25 mouse cellular contexts compared by ENCODE assay signal in genomic region chr12:35267023-35267654, GRCm38 (mm10).
A peak's percentile ranks its signal among the peaks of the same experiment; 100 is the strongest.
DNase-seq lines count a peak whose midpoint lies in the region; ATAC-seq lines count a peak whose summit lies in the region.
"Had no signal": no experiment of that assay in that cellular context is flagged by ENCODE, and none has a peak within 500 bp of the region (broad histone marks: within the 10 kb centered on the region; RNA-seq: fewer than 3 reads in every experiment).

No protein-coding gene starts in this region.

- intact Hi-C loops in heart, postnatal 10 days (cut with DNase I), result no loop called here

- H3K9me3 ChIP-seq in limb, embryonic 15.5 days, result no peaks in the 10 kb centered on the region
- H3K9me3 ChIP-seq in kidney, embryonic 15.5 days (replicated peaks), result no peaks in the 10 kb centered on the region
- H3K9me3 ChIP-seq: intestine, embryonic 15.5 days; limb, embryonic 13.5 days had no signal

- peak overlapping the region; percentile 50; the same call in 1 of the 2 replicates for H3K27ac ChIP-seq in limb, embryonic 15.5 days
- H3K27ac ChIP-seq in kidney, embryonic 15.5 days, result no peak overlapping the region
- H3K27ac ChIP-seq: intestine, embryonic 15.5 days; limb, embryonic 13.5 days; liver, embryonic 14.5 days had no signal

- no peaks in the 10 kb centered on the region for H3K36me3 ChIP-seq in limb, embryonic 15.5 days
- H3K36me3 ChIP-seq in kidney, embryonic 15.5 days, result no peaks in the 10 kb centered on the region
- H3K36me3 ChIP-seq: intestine, embryonic 15.5 days; limb, embryonic 13.5 days had no signal

- peak; percentile 84 for DNase-seq in heart, adult 11 months
- DNase-seq in heart, postnatal 10 days, result no peak
- DNase-seq in Muller cell, postnatal 12 days (ENCODE audit: inconsistent ontology term), result peak; percentile 34
- DNase-seq in embryo, embryonic 9.5 days (ENCODE audit: extremely low spot score), result peak; percentile 5
- DNase-seq in cerebellum, postnatal 36 days, result no peak
- DNase-seq: adrenal gland, postnatal 36 days; cerebellum, adult 11-12 months; cerebellum, postnatal 10 days; gastrocnemius, postnatal 14 days; heart, postnatal 36 days; kidney, adult 8-10 months; kidney, postnatal 14 days; layer of hippocampus, postnatal 36 days; lung, postnatal 4 days; right cerebral cortex, postnatal 25 days had no signal

- H3K4me3 ChIP-seq in limb, embryonic 15.5 days, result no peak overlapping the region
- no peak overlapping the region for H3K4me3 ChIP-seq in kidney, embryonic 15.5 days (replicated peaks)
- H3K4me3 ChIP-seq: intestine, embryonic 15.5 days; limb, embryonic 13.5 days had no signal

- 0 out of 2 replicates have a peak, but pooled peaks cover 2% of the 10 kb centered on the region for H3K4me1 ChIP-seq in limb, embryonic 15.5 days
- no peaks in the 10 kb centered on the region for H3K4me1 ChIP-seq in kidney, embryonic 15.5 days
- H3K4me1 ChIP-seq: intestine, embryonic 15.5 days had no signal

- no peaks in the 10 kb centered on the region for H3K27me3 ChIP-seq in limb, embryonic 15.5 days
- H3K27me3 ChIP-seq in kidney, embryonic 15.5 days, result no peaks in the 10 kb centered on the region
- H3K27me3 ChIP-seq: intestine, embryonic 15.5 days; limb, embryonic 13.5 days; Patski had no signal

- no peak overlapping the region for H3K4me2 ChIP-seq in limb, embryonic 15.5 days
- H3K4me2 ChIP-seq in kidney, embryonic 15.5 days, result no peak overlapping the region
- H3K4me2 ChIP-seq: intestine, embryonic 15.5 days; limb, embryonic 13.5 days; midbrain, embryonic 11.5 days had no signal

- 44% methylated on average over 6 of the region's 6 CpGs for WGBS in limb, embryonic 15.5 days
- 74% methylated on average over 6 of the region's 6 CpGs for whole genome bisulfite sequencing in kidney, embryonic 15.5 days

- no peak for ATAC-seq in limb, embryonic 15.5 days (ENCODE audit: insufficient number of reproducible peaks, low FRiP score, low TSS enrichment, low read depth)
- ATAC-seq in frontal cortex, adult (ENCODE audit: low TSS enrichment), result no peak
- no peak for ATAC-seq in kidney, embryonic 15.5 days (replicated peaks; ENCODE audit: low FRiP score)
- ATAC-seq: forebrain, embryonic 14.5 days; hindbrain, embryonic 16.5 days; intestine, embryonic 15.5 days; Patski had no signal

- no peak overlapping the region for H3K9ac ChIP-seq in limb, embryonic 15.5 days
- no peak overlapping the region for H3K9ac ChIP-seq in kidney, embryonic 15.5 days
- H3K9ac ChIP-seq: intestine, embryonic 15.5 days; limb, embryonic 13.5 days; liver, embryonic 14.5 days had no signal

Comparison
In these comparisons a context has a peak if more than half of its experiments do, and no peak if none do; other contexts are left out.
1. DNase-seq: peak in heart, adult 11 months (single experiment), Muller cell, postnatal 12 days (single experiment) and embryo, embryonic 9.5 days (single experiment); none in heart, postnatal 10 days (0 of 2) and cerebellum, postnatal 36 days (0 of 2).